Mouse (Mus musculus): Measurements from ENCODE around the gene Cap1.

Gene Cap1

GRCm38 (mm10) chr4:122885768-122886578, at the start of gene Cap1:
Gene Cap1, minus strand, starts transcription at chr4:122886056.
- DNase-seq (ENCODE audit: extremely low read depth, low read depth, low spot score): peak; percentile 83

GRCm38 (mm10) chr4:122933857-122934256, 48.0 kb upstream of the Cap1 start:
- no peak for DNase-seq (ENCODE audit: extremely low read depth, low read depth, low spot score)

- no peak for DNase-seq (ENCODE audit: extremely low read depth, low read depth, low spot score)
Observed at GRCm38 (mm10) chr4:122933051-122933591, 47.3 kb upstream of the Cap1 start.

- no peak for DNase-seq (ENCODE audit: extremely low read depth, low read depth, low spot score)
Observed at GRCm38 (mm10) chr4:122932239-122932978, 46.6 kb upstream of the Cap1 start.

GRCm38 (mm10) chr4:122930939-122931590, 45.2 kb upstream of the Cap1 start:
- no peak for DNase-seq (ENCODE audit: extremely low read depth, low read depth, low spot score)

GRCm38 (mm10) chr4:122923392-122924344, 37.8 kb upstream of the Cap1 start:
- DNase-seq (ENCODE audit: extremely low read depth, low read depth, low spot score): no peak

- no peak for DNase-seq (ENCODE audit: extremely low read depth, low read depth, low spot score)
Observed at GRCm38 (mm10) chr4:122922841-122923240, 37.0 kb upstream of the Cap1 start.

- DNase-seq (ENCODE audit: extremely low read depth, low read depth, low spot score): no peak
Observed at GRCm38 (mm10) chr4:122915985-122916384, 30.1 kb upstream of the Cap1 start.

- DNase-seq (ENCODE audit: extremely low read depth, low read depth, low spot score): no peak
Observed at GRCm38 (mm10) chr4:122914186-122914585, 28.3 kb upstream of the Cap1 start.

GRCm38 (mm10) chr4:122912613-122913012, 26.8 kb upstream of the Cap1 start:
- no peak for DNase-seq (ENCODE audit: extremely low read depth, low read depth, low spot score)

- no peak for DNase-seq (ENCODE audit: extremely low read depth, low read depth, low spot score)
Observed at GRCm38 (mm10) chr4:122910577-122910976, 24.7 kb upstream of the Cap1 start.

GRCm38 (mm10) chr4:122909572-122910189, 23.8 kb upstream of the Cap1 start:
- no peak for DNase-seq (ENCODE audit: extremely low read depth, low read depth, low spot score)

- DNase-seq (ENCODE audit: extremely low read depth, low read depth, low spot score): no peak
Observed at GRCm38 (mm10) chr4:122905359-122905758, 19.5 kb upstream of the Cap1 start.

- no peak for DNase-seq (ENCODE audit: extremely low read depth, low read depth, low spot score)
Observed at GRCm38 (mm10) chr4:122903709-122904108, 17.9 kb upstream of the Cap1 start.

- DNase-seq (ENCODE audit: extremely low read depth, low read depth, low spot score): no peak
Observed at GRCm38 (mm10) chr4:122902156-122902555, 16.3 kb upstream of the Cap1 start.

- DNase-seq (ENCODE audit: extremely low read depth, low read depth, low spot score): no peak
Observed at GRCm38 (mm10) chr4:122898313-122898712, 12.5 kb upstream of the Cap1 start.

GRCm38 (mm10) chr4:122897750-122898149, 11.9 kb upstream of the Cap1 start:
- no peak for DNase-seq (ENCODE audit: extremely low read depth, low read depth, low spot score)

GRCm38 (mm10) chr4:122892157-122892556, 6.3 kb upstream of the Cap1 start:
- DNase-seq (ENCODE audit: extremely low read depth, low read depth, low spot score): no peak

GRCm38 (mm10) chr4:122891597-122891996, 5.7 kb upstream of the Cap1 start:
- no peak for DNase-seq (ENCODE audit: extremely low read depth, low read depth, low spot score)

All from fat pad, adult 2 months (tissue).